Mouse (Mus musculus) E14TG2a.4 (cell line): Measurements from ENCODE around the gene Cdyl.

ENCODE experiments used
- CTCF ChIP-seq: conservative IDR thresholded peaks from 2 replicates; pipeline ENCODE4 v1.5.1; 2014; ENCODE audit warnings: low read length
- NANOG ChIP-seq: IDR thresholded peaks from 2 replicates; pipeline ENCODE4 v1.6.1; 2014; ENCODE audit warnings: borderline replicate concordance, low read length, mixed read lengths
- POU5F1 ChIP-seq: IDR thresholded peaks from 2 replicates; pipeline ENCODE4 v1.6.1; 2014; ENCODE audit warnings: low read length, borderline replicate concordance

DNA sequence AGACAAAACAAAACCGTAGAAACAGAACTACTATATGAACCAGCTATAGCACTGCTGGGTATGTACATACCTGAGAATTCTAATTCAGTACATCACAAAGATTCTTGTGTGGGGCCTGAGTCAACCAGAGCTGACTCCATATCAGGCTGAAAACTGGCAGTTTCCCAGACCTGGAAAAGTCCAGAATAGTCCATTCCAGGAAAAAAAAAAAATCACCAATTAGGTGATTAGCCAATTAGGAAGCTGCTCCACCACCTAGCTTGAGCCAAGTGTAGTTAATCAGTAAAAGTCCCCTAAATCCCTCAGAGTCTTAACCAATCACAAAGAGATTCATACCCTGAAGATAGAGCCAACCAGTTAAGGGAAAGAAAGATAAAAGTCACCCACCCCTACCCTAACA is 251.8 kb downstream of the Cdyl start:
- TF ChIP-seq POU5F1 (no peak), CTCF (no peak), NANOG (no peak)
